Mouse (Mus musculus): ENCODE data around the gene Brap.
A peak's percentile ranks its signal among the peaks of the same experiment; 100 is the strongest.
"Not testable (repeated sequence)": the region's sequence is repeated elsewhere in the genome, so short reads cannot be mapped to it uniquely, and the experiment has no call there.

Brap gene

DNA sequence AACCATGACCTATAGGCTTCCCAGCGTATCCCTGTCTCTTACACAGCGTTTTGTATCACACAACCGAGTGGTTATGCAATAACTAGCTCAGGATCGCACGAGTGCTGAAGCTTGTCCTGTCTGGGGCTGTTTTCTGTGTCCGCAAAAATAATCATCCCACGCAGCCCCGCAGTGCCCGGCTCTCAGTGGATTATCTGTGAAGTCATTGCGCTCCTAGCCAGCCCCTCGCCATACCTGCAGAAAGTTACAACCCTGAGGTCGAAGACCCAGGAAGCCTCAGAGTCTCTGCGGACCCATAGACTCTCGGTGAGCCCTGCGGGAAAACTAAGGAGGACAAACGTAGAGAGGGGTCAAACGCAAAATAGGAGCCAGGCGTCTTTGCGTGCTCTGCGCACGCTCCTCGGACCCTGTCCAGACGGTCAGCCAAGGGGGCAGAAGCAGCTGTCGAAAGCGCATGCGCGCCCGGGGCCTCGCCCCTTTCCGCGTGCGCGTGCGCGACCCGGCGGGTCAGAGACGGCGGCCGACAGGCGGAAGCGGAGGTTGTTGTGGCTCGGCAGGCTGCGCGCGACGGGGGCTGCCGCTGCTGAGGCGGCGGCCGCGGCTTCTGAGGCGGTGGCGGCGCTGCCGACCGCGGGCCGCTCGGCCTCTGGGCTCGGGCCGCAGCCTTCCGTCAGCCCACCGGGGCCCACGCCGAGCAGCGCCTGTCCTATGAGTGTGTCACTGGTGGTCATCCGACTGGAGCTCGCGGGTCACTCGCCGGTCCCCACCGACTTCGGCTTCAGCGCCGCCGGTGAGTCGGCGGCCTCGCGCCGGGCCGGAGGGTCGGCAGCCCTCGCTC, at the start of gene Brap, which contains the start of gene Acad10:
Gene Brap, plus strand, starts transcription at position 505 of the 838 bp plus-strand sequence.
Gene Acad10, minus strand, starts transcription at position 456 of the 838 bp plus-strand sequence.
- peak; percentile 93 to 98 for DNase-seq (ENCODE audit: low spot score in 2 of 2)

DNA sequence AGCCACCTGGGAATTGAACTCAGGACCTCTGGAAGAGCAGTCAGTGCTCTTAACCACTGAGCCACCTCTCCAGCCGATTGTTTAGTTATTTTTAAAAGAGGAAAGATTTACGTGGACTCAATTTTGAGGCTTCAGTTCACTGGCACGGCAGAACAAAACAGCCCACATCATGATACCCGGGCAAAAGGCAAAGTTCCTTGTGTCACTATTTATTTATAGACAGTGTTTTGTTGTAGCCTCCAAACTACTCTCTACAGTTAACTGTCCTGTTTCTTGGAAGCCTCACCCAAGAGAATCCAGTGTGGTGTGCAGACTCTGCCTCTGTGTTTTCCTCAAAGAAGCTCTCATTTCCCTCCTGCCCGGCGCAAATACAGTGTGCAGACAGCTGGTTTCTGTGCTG, 48.3 kb upstream of the Brap start:
- DNase-seq (ENCODE audit: low spot score in 2 of 2) = no peak

GRCm38 (mm10) chr5:121614921-121615320, 45.4 kb upstream of the Brap start:
- DNase-seq (ENCODE audit: low spot score in 2 of 2) = not testable (repeated sequence)

DNA sequence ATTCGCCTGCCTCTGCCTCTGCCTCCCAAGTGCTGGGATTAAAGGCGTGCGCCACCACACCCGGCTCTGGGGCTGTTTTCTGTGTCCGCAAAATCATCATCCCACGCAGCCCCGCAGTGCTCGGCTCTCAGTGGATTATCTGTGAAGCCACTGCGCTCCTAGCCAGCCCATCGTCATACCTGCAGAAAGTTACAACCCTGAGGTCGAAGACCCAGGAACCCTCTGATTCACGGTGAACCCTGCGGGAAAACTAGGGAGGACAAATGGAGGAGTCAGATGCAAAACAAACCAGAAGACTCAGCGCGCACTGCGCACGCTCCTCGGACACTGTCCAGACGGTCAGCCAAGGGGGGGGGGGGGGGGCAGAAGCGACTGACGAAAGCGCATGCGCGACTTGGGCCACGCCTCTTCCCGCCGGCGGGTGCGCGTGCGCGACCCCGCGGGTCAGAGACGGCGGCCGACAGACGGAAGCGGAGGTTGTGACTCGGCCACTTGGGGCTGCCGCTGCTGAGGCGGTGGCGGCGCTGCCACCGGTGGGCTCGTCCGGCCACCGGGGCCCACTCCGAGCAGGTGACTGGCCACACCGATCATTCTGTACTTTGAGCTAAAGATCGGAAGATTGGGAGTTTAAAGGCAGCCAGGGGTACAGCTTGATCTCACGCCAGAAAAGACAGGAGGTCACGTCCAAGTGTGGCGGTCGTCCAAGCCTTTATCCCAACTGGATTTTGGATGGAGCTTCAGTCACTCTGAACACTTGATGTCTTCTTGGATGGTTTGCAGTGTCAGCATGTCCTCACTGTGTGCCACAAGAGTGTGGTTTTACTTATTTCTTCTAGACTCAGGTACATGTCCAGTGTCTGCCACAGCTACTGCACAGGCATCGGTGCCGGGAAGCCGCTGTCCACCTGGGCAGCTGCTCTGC, 41.5 kb upstream of the Brap start, which contains the start of gene Acad12:
Gene Acad12, minus strand, starts transcription at position 347 of the 922 bp plus-strand sequence.
- DNase-seq (ENCODE audit: low spot score in 2 of 2) = peak; percentile 79 to 91

GRCm38 (mm10) chr5:121621102-121621501, 39.3 kb upstream of the Brap start:
- DNase-seq (ENCODE audit: low spot score in 2 of 2) = no peak

GRCm38 (mm10) chr5:121623241-121623640, 37.1 kb upstream of the Brap start:
- DNase-seq (ENCODE audit: low spot score in 2 of 2) = no peak

- DNase-seq (ENCODE audit: low spot score in 2 of 2) = peak; percentile 79 to 94
Measured at GRCm38 (mm10) chr5:121627871-121628270, 32.5 kb upstream of the Brap start.

- peak; percentile 40 to 72 for DNase-seq (ENCODE audit: low spot score in 2 of 2)
Measured at GRCm38 (mm10) chr5:121631106-121631647, 29.2 kb upstream of the Brap start.

GRCm38 (mm10) chr5:121632804-121633203, 27.6 kb upstream of the Brap start:
- no peak for DNase-seq (ENCODE audit: low spot score in 2 of 2)

- DNase-seq (ENCODE audit: low spot score in 2 of 2) = no peak
Measured at GRCm38 (mm10) chr5:121634668-121635067, 25.7 kb upstream of the Brap start.

DNA sequence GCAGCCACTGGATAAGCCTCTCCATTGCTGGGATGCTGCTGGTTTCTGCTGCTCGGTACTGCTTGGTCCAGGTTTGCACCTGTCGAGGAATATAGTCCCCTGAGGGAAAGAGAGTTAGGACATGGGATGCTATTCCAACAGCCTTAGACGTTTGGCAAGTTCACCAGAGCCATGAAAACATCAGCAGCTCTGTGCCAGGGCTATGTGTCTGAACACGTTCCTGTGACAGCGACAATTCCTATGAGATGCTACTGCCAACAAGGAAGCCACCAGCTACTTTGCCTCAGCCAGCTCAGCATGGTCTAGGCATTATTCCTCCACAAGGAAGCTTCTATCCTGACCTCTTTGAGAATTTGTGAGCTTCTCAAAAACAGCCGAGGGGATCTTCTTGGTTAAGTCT, 23.1 kb upstream of the Brap start:
- DNase-seq (ENCODE audit: low spot score in 2 of 2) = no peak

DNA sequence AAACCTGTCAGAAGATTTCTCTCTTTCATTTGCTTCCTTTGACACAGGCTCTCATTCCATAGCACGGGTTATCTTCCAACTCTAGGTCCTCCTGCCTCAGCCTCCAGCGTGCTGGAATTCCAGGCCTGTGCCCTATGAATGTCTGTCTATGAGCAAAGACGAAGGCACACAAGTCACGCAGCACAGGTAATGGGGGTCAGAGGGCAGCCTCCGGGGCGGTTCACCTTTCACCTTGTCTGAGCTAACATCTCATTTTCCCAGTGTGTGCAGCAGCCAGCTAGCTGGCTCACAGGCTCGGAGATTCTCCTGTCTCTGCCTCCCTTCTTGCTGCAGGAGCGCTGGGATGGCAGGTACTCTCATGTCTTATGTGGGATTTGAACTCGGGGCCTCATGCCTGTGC, 20.8 kb upstream of the Brap start:
- DNase-seq (ENCODE audit: low spot score in 2 of 2) = no peak

- no peak for DNase-seq (ENCODE audit: low spot score in 2 of 2)
Measured at GRCm38 (mm10) chr5:121649134-121649533, 11.2 kb upstream of the Brap start.

DNA sequence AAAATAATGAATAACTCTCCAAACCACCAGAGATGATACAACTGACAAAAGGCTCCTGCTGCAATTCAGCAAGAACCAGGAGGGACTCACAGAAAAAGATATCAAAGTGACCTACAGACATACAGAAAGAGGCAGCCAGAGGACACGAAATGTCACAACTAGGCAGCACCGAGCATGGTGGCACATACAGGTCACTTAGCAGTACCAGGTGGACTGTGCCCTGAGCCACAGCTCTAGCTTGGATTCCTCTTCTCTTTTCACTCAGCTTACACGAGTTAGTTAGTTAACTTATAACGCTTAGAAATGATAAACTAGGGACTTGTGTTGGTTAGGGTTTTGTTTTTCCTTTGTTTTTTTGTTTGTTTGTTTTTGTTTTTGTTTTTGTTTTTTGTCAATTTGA, 5.8 kb upstream of the Brap start:
- DNase-seq (ENCODE audit: low spot score in 2 of 2) = no peak

GRCm38 (mm10) chr5:121656866-121657265, 3.5 kb upstream of the Brap start:
- DNase-seq (ENCODE audit: low spot score in 2 of 2) = not testable (repeated sequence)

DNA sequence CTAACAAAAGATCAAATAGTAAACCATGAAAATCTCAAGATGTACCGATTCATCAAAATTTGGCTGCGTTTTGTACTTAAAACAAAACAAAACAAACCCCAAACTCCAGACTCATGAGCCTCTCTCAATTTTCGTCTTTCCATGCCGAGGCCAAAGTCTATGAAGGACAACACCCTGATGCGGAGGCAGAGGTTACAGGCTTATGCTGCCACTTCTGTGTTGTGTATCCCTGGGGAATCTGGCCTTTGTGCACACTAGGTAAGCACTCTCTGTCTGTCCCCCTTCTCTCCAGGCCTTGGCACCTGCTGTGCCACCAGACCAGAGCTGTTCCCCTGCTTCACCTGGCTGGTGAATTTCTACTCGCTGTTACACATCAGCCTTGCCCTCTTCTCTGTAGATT, 2.7 kb upstream of the Brap start:
- DNase-seq (ENCODE audit: low spot score in 2 of 2) = not testable (repeated sequence)

GRCm38 (mm10) chr5:121660897-121661254, 513 bp downstream of the Brap start:
- peak; percentile 34 to 77 for DNase-seq (ENCODE audit: low spot score in 2 of 2)

- no peak for DNase-seq (ENCODE audit: low spot score in 2 of 2)
Measured at GRCm38 (mm10) chr5:121661494-121661893, 1.1 kb downstream of the Brap start.

- DNase-seq (ENCODE audit: low spot score in 2 of 2) = no peak
Measured at GRCm38 (mm10) chr5:121663456-121663855, 3.1 kb downstream of the Brap start.

- DNase-seq (ENCODE audit: low spot score in 2 of 2) = no peak
Measured at GRCm38 (mm10) chr5:121664078-121664477, 3.7 kb downstream of the Brap start.

DNA sequence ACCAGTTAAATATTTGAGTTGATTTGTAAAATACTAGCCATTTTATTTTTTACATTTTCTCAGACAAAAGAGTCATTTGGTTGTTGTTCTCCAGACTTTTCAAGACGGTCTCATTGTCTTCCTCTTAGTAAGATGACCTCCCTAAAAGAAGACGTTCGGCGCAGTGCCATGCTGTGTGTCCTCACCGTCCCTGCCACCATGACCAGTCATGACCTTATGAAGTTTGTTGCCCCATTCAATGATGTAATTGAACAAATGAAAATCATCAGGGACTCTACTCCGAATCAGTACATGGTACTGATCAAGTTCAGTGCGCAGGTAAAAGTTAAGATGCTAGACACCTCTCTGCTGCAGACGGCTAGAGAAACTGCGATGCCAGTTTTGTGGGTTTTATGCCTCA, 4.6 kb downstream of the Brap start:
- no peak for DNase-seq (ENCODE audit: low spot score in 2 of 2)

DNA sequence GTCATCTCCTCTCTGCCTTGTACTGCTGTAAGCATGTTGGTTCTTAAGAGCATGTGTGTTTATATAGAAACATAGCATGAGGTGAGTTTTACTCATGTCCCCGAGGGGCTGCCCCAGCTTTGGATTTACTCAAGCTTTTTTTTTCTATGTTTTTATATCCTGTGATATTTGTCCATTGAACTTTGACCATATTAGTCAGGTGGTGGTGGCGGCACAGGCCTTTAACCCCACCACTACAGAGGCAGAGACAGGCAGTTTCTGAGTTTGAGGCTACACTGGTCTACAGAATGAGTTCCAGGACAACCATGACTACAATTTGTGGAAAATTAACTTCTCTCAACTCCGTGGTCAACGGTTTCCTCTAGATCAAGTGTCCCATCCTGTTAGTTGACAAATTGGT, 6.7 kb downstream of the Brap start:
- no peak for DNase-seq (ENCODE audit: low spot score in 2 of 2)

All from spleen, postnatal 4 days (tissue).